Mouse (Mus musculus): ENCODE measurements around the gene Ostf1.
"Not testable (repeated sequence)": the region's sequence is repeated elsewhere in the genome, so short reads cannot be mapped to it uniquely, and the experiment has no call there.

Ostf1 gene

DNA sequence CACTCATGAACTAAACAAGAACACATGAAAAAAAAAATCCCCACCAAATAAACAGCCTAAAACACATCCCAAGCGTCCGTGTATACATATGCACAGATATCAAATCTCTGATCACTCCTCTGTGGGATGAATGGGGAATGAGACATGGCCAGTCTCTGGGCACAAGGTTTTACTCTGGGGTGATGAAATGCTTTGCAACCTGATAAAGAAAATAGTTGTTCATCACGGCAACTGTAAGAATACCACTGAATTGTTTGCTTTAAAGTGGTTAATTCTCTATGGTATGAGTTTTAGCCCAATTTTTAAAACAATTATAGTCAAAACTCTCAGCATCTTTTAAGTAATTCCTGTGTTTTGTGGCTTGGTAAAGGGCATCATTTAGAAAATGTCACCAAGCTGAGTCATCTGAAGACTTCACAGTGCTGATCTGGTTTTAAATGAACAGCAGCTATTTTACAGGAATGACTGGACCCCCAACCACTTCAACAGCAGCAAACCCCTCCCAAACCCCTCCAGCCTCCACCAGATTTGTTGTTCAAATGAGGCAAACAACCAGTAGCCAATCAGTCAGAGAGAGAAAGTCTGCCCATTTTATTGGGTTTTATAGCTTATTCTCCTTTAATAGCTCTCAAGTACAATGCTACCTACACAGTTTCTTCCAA is 33.2 kb downstream of the Ostf1 start:
- DNase-seq: no peak

DNA sequence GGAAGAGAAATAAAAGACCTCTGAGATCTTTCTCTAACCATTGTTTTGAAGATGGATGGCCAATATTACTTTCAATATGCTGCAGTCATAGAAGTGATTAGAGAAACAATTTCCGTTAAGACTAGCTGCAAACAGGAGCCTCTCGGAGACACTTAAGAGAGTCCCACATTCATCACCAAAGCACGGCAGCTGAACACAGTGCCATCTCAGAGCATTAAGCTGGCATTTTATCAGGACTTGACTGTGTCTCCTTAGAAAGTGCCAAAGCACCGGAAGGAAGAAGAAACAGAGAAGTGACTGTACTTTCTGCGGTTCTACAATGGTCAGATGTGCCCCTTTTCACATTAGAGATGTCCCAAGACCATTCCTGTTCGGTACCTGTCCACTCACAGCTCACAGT is 33.9 kb downstream of the Ostf1 start:
- no peak for DNase-seq

DNA sequence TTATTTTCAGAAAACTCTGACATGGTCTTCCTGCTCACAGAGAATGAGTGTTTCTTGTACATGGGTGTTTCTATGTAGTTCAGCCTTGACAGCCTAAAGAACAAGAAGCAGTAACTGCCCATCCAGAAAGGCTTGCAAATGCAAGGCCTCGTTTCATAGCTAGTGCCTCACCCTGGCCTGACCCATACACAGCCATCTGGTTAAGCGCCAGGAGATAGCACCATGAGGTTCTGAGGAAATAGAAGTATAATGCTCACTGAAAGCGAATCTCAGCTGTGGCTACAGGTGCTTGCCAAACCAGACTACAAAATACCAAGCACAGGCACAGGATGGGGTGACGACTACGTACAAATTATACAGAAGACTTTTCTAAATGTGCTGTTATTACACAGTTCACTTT is 34.7 kb downstream of the Ostf1 start:
- no peak for DNase-seq

DNA sequence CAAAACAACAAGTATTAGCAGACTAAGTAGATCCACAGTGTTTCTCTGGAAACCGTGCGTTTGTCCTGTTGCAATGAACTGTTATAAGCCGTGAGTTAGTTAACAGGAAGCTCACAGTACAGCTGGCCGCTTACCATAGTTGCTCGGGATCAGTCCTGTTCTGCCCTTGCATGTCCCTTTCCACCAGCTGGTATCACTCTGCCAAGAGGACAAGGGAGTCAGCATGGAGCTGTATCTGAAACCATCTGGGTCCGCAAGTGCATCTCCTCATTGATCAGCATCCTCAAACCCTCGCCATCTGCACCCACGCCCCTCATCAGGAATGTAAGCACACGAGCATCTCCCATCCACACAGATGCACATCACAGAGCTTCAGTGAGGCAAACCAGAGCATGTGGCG is 37.9 kb downstream of the Ostf1 start:
- DNase-seq: no peak

DNA sequence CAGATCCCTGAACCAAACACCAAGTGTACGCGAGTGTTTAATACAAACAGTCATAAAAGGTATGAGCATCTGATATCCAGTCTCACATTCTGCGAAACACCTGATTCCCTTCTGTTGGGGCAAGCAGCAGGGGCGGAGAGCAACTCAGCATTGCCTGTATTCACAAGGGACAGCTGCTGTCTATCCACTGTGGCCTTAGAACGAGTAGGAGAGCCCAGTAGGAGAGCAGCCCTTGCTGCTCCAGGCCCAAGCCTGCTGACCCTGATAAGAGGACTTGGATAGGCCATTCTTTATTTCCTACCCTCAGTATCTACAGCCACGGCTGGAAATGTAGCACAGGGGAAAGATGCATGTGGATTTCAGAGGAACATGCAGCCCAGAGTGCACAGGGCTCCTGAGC is 38.7 kb downstream of the Ostf1 start:
- no peak for DNase-seq

DNA sequence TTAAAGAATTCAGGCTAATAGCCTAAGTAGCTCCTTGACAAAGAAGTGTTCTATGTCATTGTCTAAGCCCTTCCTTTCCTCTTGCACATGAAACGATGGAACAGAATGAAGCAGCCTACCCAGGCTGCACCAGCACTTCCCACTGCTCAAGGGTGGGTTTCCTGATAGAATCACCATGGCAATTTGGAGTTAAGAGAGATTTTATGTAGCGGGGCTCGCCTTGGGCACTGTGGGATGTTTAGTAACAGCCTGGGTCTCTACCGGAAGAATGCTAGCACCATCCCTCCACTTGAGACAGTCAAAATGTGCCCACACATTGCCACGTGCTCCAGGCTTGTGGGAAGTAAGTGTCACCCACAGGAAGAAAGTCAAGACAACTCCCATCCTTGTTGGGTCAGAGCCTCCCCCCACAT is 40.7 kb downstream of the Ostf1 start:
- DNase-seq: no peak

DNA sequence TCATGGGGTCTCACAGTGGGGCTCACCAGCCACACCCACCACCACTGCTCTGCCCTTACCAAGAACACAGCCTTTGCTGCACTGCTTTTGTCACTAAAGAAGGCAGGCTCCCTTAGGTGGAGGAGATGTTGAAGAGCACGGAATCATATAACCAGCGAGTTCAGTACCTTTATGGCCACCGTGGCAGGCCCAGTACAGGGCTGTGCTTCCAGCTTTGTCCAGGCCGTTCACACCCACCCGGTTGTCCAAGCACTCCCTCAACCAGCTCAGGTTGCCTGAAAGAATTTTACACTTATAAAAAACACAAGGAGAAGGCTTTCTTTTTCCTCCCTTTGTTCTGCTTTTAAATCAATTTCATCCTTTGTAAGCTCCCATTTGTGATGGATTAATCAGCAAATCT is 41.4 kb downstream of the Ostf1 start:
- DNase-seq: no peak

DNA sequence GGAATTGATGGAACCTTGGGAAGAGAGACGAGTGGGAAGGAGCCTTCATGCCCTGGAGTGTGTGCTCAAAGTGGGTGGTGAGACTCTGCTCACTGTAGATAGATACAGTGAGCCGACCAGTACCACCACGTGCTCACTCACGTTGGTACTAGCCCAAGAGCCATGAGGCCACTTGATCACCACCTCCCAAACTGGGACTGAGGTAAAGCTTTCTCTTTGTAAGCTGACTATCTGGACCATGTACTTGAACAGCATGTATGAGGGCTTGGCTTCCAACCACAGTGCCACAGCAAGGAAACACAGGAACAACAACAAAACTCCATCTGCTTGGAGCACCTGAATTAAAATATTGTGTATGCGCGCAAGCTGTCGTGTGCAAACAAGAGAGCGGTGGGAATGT is 42.3 kb downstream of the Ostf1 start:
- no peak for DNase-seq

DNA sequence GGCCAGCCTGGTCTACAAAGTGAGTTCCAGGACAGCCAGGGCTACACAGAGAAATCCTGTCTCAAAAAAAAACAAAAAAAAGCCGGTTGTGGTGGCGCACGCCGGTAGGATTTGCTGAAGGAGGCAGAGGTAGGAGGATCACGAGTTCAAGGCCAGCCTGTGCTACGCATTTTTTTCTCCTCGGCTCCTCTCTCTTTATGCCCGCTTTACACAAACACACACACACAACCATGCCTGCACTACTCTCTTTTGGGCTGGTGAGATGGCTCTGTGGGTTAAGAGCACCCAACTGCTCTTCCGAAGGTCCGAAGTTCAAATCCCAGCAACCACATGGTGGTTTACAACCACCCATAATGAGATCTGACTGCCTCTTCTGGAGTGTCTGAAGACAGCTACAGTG is 42.8 kb downstream of the Ostf1 start:
- DNase-seq: not testable (repeated sequence)

DNA sequence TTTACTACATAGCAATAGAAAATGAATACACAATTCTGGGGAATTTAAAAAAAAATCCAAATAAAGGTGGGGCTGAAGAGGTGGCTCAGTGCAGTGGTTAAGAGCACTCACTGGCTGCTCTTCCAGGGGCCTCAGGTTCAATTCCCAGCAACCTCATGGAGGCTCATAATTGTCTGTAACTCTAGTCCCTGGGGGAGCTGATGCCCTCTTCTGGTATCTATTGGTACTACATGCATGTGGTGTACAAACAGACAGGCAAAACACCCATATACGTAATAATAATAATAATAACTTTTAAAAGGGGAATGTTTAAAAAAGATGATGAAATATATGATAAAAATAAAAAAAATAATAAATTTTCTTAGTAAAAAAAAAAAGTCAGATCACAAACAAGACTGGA is 43.4 kb downstream of the Ostf1 start:
- no peak for DNase-seq

DNA sequence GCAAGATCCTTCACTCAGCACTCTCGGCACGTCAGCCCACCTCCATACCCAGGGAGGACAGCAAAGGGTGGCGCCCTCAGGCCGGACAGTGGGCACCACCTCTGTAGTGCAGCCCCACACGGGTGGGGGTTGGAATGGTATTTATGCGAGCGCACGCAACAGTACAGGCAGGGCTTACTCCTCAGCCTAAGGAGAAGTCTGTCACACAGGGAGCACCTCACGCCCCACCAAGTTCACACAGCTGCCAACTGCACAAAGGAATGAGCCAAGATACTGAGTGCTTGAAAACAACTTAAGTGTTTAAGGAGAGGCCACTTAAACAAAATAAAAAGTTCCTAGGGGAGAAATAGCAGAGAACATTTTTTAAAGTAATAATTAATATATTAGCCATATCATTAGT is 44.5 kb downstream of the Ostf1 start:
- no peak for DNase-seq

DNA sequence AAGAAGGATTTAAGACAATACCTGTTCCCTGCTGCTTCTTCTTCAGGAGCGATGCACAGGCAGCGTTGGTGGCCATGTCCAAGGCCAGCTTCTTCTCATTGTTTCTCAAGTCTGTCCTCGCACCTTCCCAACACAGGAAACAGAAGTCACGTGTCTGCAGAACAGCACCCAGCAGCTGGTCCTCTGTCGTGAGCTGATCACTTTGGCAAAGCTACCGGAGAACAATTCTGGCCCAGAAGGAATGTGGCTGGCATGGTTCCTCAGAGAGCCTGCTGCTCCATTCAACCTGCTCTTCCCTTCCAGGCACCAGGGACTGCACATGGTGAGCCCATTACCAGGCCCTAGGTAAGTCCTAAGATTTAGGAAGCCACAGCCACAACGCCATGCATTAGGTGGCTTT is 47.0 kb downstream of the Ostf1 start:
- no peak for DNase-seq

DNA sequence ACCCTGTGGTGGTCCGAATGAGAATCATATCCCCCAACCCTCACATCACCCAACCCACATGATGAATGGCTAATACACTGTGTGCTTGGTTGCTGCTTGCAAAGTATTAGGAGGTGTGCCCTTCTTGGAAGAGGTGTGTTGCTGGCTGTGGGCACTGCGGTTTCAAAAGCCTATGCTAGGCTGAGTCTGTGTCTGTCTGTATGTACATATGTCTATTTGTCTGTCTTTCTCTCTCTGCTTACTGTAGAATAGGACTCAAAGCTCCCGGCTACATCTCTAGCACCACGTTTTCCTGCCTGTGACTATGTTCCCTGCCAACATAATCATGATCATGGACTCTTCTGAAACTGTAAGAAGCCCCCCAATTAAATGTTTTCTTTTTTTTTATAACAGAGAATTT is 47.9 kb downstream of the Ostf1 start:
- no peak for DNase-seq

DNA sequence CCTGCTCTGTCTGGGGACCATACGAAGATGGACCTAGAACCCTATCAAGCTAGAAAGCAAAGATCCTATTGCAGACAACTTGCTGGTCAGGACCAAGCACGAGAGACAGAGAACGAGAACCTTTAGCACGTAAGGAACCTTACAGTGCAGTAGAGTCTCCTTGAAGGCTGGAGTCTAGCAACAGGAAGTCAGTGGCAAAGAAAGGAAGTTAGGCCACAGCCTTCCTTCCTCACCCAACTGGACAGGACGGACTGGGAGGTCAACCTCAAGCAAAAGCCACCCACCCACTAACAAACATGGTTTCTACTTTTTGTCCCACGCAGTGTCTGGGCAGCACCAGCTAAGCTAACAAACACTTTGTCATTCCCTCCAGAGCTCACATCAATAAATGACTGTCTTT is 48.7 kb downstream of the Ostf1 start:
- DNase-seq: no peak

DNA sequence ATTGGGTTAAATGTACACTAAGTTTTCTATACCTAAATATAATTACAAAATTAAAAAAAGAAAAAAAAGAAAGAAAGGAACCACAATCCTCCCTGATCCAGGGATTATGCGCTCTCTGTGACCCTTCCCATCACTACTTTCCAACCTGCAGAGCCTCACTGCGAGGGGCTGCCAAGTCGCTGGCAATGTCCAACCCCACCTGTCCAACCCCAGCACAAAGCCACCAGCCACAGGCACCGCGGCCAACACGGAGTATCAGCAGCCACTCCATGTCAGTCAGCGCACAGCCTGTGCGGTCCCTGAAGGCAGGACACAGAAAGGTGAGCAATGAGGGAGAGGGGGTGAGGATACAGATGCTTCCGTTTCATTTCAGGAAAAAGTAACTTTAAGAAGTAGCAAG is 49.4 kb downstream of the Ostf1 start:
- no peak for DNase-seq

DNA sequence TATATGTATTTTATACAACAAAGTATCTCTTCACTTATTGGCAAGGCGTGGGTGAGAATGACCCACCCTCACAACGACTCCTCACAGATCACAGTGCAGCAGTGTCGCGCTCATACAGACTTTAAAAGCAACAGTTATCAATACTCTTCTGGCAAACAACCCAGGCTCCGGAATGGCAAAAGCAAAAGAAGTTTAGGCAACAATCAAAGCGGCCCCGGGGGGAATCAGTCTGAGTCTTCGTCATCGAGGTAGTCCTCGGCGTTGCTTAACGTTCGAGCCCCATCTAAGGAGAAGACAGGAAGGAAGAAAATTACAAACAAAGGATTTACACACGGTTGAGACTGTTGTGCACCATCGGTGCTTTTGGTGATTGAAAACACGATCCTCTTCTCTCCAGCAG is 50.6 kb downstream of the Ostf1 start:
- DNase-seq: no peak

DNA sequence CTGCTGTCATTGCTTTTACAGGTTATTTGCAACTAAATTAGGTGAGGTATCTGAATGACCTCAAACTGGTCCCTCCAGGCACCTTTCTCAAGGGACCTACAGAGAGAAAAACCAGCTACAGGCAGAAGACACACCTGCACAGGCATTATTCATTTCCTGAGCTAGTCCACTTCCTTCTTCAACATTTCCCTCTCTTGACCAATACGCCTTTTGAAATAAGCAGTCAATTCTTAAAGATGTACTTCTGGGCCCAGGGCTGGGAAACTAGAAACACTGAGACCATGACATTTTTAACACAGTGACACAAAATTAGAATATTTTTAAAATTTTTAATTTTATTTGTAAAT is 52.6 kb downstream of the Ostf1 start:
- DNase-seq: no peak

DNA sequence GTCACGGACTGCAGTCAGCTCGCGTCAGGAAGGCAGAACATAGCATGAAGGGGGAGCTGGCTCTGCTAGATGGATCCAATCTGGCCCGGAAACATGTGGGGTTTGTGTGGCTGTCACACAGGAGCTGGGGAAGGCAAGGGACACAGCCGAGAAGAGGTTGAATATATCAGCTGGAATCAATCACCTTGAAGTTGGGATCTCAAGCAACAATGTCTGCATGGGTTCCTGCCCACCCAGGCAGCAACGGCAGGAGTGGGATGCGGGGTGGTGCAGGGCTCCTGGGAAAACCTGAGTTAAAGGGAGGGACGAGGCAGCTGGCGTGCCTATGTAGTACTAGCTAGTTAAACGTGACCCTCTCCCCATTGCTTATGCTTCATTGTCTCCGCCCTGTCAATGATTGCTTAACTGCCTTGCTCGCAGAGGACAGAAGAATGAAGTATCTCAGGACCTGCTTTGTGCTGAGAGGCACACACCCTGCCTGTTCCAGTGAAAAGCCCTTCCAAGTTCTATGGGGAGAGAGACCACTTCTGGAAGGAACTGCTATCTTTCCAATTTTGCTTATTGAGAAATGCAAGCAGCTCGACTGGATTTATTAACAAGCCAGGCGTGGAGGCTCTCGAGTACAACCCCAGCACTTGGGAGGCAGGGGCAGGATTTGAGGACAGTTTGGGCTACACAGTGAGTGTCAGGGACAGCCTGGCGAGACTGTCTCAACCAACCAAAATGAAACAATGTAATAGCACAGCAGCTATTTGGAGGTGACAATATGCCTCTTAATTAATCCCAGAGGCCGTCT is 53.2 kb downstream of the Ostf1 start:
- DNase-seq: no peak

DNA sequence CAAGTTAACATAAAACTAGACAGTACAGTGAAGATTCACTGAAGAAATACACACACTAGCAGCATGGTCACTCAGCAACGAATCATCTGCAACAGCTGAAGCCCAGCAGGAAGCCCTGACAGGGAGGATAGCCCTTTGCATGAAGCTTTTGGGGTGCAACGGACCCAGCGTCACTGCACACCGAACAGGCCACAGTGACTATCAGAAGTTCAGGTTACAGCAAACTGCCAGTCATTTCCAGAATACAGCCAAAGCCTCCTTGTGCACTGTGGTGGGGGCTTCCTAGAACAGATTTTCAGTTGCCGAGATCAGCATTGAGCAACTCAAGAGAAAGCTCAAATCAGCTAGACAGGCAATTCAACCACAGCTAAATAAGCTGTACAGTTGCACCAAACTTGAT is 54.3 kb downstream of the Ostf1 start:
- DNase-seq: no peak

DNA sequence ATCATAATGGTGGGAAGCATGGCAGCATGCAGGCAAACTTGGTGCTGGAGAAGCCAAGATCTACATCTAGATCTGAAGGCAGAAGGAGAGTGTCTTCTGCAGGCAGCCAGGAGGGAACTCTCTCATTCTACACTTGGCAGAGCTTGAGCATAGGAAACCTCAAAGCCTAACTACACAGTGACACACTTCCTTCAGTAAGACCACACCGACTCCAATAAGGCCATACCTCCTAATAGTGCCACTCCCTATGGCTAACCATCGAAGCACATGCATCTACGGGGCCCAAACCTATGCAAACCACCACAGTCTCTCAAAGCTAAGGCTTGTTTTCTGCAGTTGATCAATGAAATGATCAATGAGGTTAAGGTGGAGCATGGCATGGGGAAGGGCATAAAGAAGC is 55.7 kb downstream of the Ostf1 start:
- DNase-seq: no peak

DNA sequence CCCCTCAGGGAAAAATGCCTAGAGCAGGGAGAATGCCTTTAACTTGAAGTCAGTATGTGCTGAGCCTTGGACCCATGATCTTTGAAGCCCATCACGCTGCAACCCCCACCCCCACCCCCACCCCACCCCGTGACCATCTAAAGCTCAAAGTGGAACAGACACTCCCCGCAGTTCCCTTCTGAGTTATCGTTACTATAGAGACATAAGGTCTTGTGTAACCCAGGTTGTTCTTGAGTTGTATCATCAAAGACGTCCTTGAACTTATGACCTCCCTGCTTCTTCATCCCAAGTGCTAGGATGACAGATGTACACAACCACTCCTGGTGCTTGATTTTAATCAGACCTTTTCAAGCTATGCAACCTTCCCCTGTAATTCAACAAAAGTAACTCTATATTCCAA is 57.7 kb downstream of the Ostf1 start:
- no peak for DNase-seq

DNA sequence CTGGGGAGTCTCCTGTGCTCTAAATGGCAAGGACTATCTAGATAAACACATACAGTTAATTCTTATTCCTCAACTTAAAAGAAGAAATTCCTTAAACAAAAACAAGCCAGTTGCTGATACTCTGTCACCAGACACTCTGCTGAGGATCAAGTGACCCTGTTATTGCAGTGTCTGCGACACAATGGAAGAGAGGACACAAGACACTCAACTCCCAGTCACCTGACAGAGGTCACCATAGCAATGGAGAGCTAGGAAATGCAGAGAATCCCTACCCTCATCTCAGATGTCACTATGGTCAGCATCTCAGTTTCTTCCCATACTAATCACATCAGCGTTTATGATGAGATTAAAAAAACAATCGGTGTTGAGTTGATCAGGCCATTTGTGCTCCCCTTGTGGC is 58.2 kb downstream of the Ostf1 start:
- no peak for DNase-seq

DNA sequence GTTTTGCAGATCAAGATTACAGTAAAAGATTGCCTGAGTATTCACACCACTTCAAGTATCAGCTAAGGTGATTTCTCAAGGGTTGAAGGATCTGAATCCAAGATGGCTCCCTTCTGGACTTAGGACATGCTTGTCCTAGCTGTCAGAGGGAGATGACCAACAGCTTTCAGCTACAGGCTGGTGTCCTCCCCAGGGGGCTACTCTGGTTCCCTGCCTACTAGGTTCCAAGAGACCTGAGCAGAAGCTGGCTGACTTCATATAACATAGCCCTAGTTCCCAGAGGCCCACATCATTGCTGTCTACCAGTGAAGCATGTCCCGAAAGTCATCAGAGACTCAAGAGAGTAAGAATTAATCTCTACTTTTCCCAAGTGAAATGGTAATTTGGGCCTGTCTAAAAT is 62.1 kb downstream of the Ostf1 start:
- no peak for DNase-seq

DNA sequence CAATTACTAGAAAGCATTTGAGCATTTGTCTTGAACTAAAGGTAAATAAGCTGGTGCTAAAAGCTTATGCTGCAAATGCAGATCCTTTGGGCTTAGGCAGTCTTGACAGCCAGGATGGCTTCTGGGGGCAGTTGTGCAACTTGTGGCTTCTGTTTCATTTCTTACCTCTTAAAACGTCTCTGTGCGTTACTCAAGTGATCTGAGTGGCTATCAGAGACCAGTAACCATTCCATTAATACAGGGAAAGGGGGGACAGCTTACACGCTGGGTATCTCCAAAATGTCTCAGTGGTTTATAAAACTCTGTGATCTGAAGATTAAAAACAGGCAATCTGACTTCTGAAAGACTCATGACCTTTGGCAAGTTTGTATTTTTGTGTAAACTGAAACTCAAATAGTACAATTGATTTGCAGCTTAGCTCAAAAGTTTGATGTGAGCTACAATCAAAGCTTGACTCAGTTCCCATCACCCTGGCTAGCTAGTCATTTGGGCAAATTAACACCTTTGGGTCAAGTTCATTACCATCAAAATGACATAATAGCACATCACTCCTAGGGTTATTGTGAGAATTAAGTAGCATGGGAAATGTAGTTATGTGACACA is 62.7 kb downstream of the Ostf1 start:
- DNase-seq: no peak

Measured in cerebellum, adult 18-20 months (tissue).